In genomic region chr6:43278247-43278646, GRCm38 (mm10) we compare ENCODE assay signal across 11 mouse cellular contexts. TPM values are rescaled to one million over a fixed set of nuclear protein-coding genes. Genes with fewer than 3 reads are reported as not detected.
A peak's percentile ranks its signal among the peaks of the same experiment; 100 is the strongest.
DNase-seq lines count a peak whose midpoint lies in the region; ATAC-seq and TF ChIP-seq lines count a peak whose summit lies in the region.
"Had no signal": no experiment of that assay in that cellular context is flagged by ENCODE, and none has a peak within 500 bp of the region (broad histone marks: within the 10 kb centered on the region; RNA-seq: fewer than 3 reads in every experiment).

No protein-coding gene starts in this region.

- no peak for TF ChIP-seq EP300 in heart, adult 2 months (IDR thresholded peaks at IDR 0.05; ENCODE audit: insufficient read depth, low read depth, low read length)

- no peak overlapping the region for H3K4me2 ChIP-seq in lung, embryonic 14.5 days
- H3K4me2 ChIP-seq: heart, embryonic 12.5 days; limb, embryonic 13.5 days had no signal

- TF ChIP-seq POLR2A in heart, adult 2 months (IDR thresholded peaks at IDR 0.05; ENCODE audit: insufficient read depth, low read depth, low read length): no peak

- no peaks in the 10 kb centered on the region for H3K79me2 ChIP-seq in heart, adult 2 months (replicated peaks; ENCODE audit: control insufficient read depth, insufficient read depth, low read length)

- no peak overlapping the region for H3K27ac ChIP-seq in heart, adult 2 months
- H3K27ac ChIP-seq in lung, embryonic 14.5 days (ENCODE audit: low read depth): no peak overlapping the region
- H3K27ac ChIP-seq: limb, embryonic 13.5 days had no signal

- H3K4me3 ChIP-seq in heart, adult 2 months: no peak overlapping the region
- H3K4me3 ChIP-seq in lung, embryonic 14.5 days (ENCODE audit: low read depth, low read length): no peak overlapping the region
- H3K4me3 ChIP-seq: heart, embryonic 12.5 days; limb, embryonic 13.5 days had no signal

- intact Hi-C loops in heart, adult 2 months (cut with DNase I): loop anchor here (1.0 kb wide), 1 partner anchor 24 kb away; no protein-coding TSS in a partner anchor

- H3K27me3 ChIP-seq in heart, adult 2 months (ENCODE audit: control insufficient read depth, insufficient read depth, low read length): no peaks in the 10 kb centered on the region
- no peaks in the 10 kb centered on the region for H3K27me3 ChIP-seq in lung, embryonic 14.5 days (ENCODE audit: insufficient read depth, low read length)
- no peaks in the 10 kb centered on the region for H3K27me3 ChIP-seq in Patski
- H3K27me3 ChIP-seq: heart, embryonic 12.5 days; limb, embryonic 13.5 days had no signal

- POLR2A ChIA-PET in Patski (lab: Charles Lee): interaction anchor here (1.1 kb wide), 1 partner anchor 11 kb away, joined by 4 read pairs; no protein-coding TSS in a partner anchor

- H3K9me3 ChIP-seq in lung, embryonic 14.5 days (ENCODE audit: low read depth, low read length): no peaks in the 10 kb centered on the region
- H3K9me3 ChIP-seq: heart, embryonic 12.5 days; limb, embryonic 13.5 days had no signal

- CTCF ChIA-PET in Patski (lab: Charles Lee): interaction anchor here (1.1 to 2.5 kb wide), 4 partner anchors 9 to 345 kb away, joined by 3 to 13 read pairs (median 6); partner anchors contain the start of gene Arhgef5

- in situ Hi-C loops in Patski (cut with MboI; ENCODE audit: low pct_unique_long_range_greater_than_20kb): loop anchor here (25.0 kb wide), 3 partner anchors 591 to 1716 kb away; partner anchors contain the start of genes Casp2 and Tmem139

- no peak overlapping the region for H3K9ac ChIP-seq in heart, adult 2 months (ENCODE audit: low read depth, low read length)
- no peak overlapping the region for H3K9ac ChIP-seq in lung, embryonic 14.5 days
- H3K9ac ChIP-seq: heart, embryonic 12.5 days; limb, embryonic 13.5 days had no signal

- no peak for ATAC-seq in lung, embryonic 14.5 days (ENCODE audit: insufficient read depth)
- ATAC-seq in Patski: peak; percentile 51

- TF ChIP-seq CTCF in heart, adult 2 months (IDR thresholded peaks at IDR 0.05): peak; percentile 71
- peak; percentile 64 for TF ChIP-seq CTCF in lung, embryonic 14.5 days (IDR thresholded peaks at IDR 0.05; ENCODE audit: low read depth)
- peak; percentile 66 for TF ChIP-seq CTCF in Patski (IDR thresholded peaks at IDR 0.05)

- peaks cover 4% of the 10 kb centered on the region for H3K4me1 ChIP-seq in heart, adult 2 months (ENCODE audit: control insufficient read depth, insufficient read depth, low read length)
- H3K4me1 ChIP-seq in lung, embryonic 14.5 days (ENCODE audit: insufficient read depth): no peaks in the 10 kb centered on the region
- H3K4me1 ChIP-seq: heart, embryonic 12.5 days; limb, embryonic 13.5 days had no signal

- DNase-seq in heart, adult 2 months: no peak
- no peak for DNase-seq in heart, adult 8-10 months (ENCODE audit: low spot score)
- DNase-seq in lung, embryonic 14.5 days: peak; percentile 80
- no peak for DNase-seq in lung, postnatal 4 days
- no peak for DNase-seq in Patski (ENCODE audit: low read depth, low spot score)
- DNase-seq in lung, postnatal 36 days: peak; percentile 57
- no peak for DNase-seq in urinary bladder, adult 18-20 months (ENCODE audit: low spot score in 2 of 2)
- no peak for DNase-seq in ovary, adult 18-20 months (ENCODE audit: low spot score)

- H3K36me3 ChIP-seq in heart, adult 2 months (ENCODE audit: control insufficient read depth, insufficient read depth, low read length): peaks cover 3% of the 10 kb centered on the region
- peaks cover 76% of the 10 kb centered on the region for H3K36me3 ChIP-seq in lung, embryonic 14.5 days (ENCODE audit: insufficient read depth)

RNA-seq across cellular contexts. Expression of gene Arhgef5, which starts 12.9 kb away (rescaled TPM):
- total RNA-seq in heart, adult 2 months (2021): 10 to 100 TPM; 12.8 to 13.7 TPM
- 10.7 and 17.0 TPM in 2 replicates for polyA plus RNA-seq in heart, adult 2 months (2012; rRNA removed)
- total RNA-seq in heart, adult 8-10 months (2022): 10 to 100 TPM; 13.7 to 16.9 (median 15.6) TPM
- polyA plus RNA-seq in lung, embryonic 14.5 days (2014; fragmentation: Nextera tagmentation; extraction: Ambion mirVana): 20.3 and 21.2 TPM in 2 replicates
- 79.4 TPM for polyA plus RNA-seq in Patski (2021)

RNA-seq across cellular contexts. Expression of gene Nobox, which starts 31.1 kb away (rescaled TPM):
- not detected for total RNA-seq in heart, adult 2 months (2021)
- not detected in 2 replicates for polyA plus RNA-seq in heart, adult 2 months (2012; rRNA removed)
- not detected for total RNA-seq in heart, adult 8-10 months (2022)
- 0.29 and 0.45 TPM in 2 replicates for polyA plus RNA-seq in lung, embryonic 14.5 days (2014; fragmentation: Nextera tagmentation; extraction: Ambion mirVana)
- not detected for polyA plus RNA-seq in Patski (2021)
- polyA plus RNA-seq: heart, embryonic 12.5 days; limb, embryonic 13.5 days had no signal

RNA-seq across cellular contexts. Expression of gene Olfr47, which starts 46.9 kb away (rescaled TPM):
- total RNA-seq in heart, adult 2 months (2021): not detected
- not detected in 2 replicates for polyA plus RNA-seq in heart, adult 2 months (2012; rRNA removed)
- total RNA-seq in heart, adult 8-10 months (2022): not detected
- not detected in 2 replicates for polyA plus RNA-seq in lung, embryonic 14.5 days (2014; fragmentation: Nextera tagmentation; extraction: Ambion mirVana)
- not detected for polyA plus RNA-seq in Patski (2021)
- polyA plus RNA-seq: heart, embryonic 12.5 days; limb, embryonic 13.5 days; urinary bladder, adult 2 months had no signal

Comparison
In these comparisons a context has a peak if more than half of its experiments do, and no peak if none do; other contexts are left out.
1. DNase-seq: peak in lung, embryonic 14.5 days (single experiment) and lung, postnatal 36 days (single experiment); none in heart, adult 2 months (0 of 2), heart, adult 8-10 months (single experiment), lung, postnatal 4 days (0 of 2), Patski (single experiment), urinary bladder, adult 18-20 months (0 of 2) and ovary, adult 18-20 months (single experiment).
2. Peak in every context shown above with its lines, with median percentiles within 50 percentile points of each other: CTCF ChIP-seq.